Mouse (Mus musculus) heart, embryonic 16.5 days (tissue): ENCODE measurements around the gene Rnf7. TPM values are rescaled to one million over a fixed set of nuclear protein-coding genes. Genes with fewer than 3 reads are reported as not detected.

Experiments
- ATAC-seq: fragments of 200-750 bp; cut with Nextera tagmentation; replicated peaks from 2 replicates; pipeline ENCODE4 v1.8.0; 2017; ENCODE audit warnings: moderate number of reproducible peaks; ENCODE audit not compliant: insufficient read depth, low FRiP score; ENCODE audit errors: extremely low read depth
- H3K27ac ChIP-seq: fragments of 300-500 bp; sonication (generic); 2 replicates; pipeline ENCODE4 v1.5.1; 2014; ENCODE audit warnings: mild to moderate bottlenecking, low read length, control low read depth, moderate library complexity
- H3K27me3 ChIP-seq: fragments of 300-500 bp; sonication (generic); 2 replicates; pipeline ENCODE4 v1.6.1; 2014; ENCODE audit warnings: low read length, mixed read lengths; ENCODE audit not compliant: control insufficient read depth, insufficient read depth
- H3K36me3 ChIP-seq: fragments of 300-500 bp; sonication (generic); 2 replicates; pipeline ENCODE4 v1.6.1; 2014; ENCODE audit not compliant: control insufficient read depth, insufficient read depth
- H3K4me1 ChIP-seq: fragments of 300-500 bp; sonication (generic); 2 replicates; pipeline ENCODE4 v1.6.1; 2014; ENCODE audit warnings: low read length, mixed read lengths; ENCODE audit not compliant: control insufficient read depth, insufficient read depth
- H3K4me2 ChIP-seq: fragments of 300-500 bp; sonication (generic); 2 replicates; pipeline ENCODE4 v1.6.1; 2014; ENCODE audit warnings: low read depth, mild to moderate bottlenecking, control low read depth, low read length
- H3K4me3 ChIP-seq: fragments of 300-500 bp; sonication (generic); 2 replicates; pipeline ENCODE4 v1.5.1; 2014; ENCODE audit warnings: mild to moderate bottlenecking, control low read depth, low read length
- H3K9ac ChIP-seq: fragments of 300-500 bp; sonication (generic); 2 replicates; pipeline ENCODE4 v1.6.1; 2014; ENCODE audit warnings: low read length, control low read depth
- H3K9me3 ChIP-seq: fragments of 300-500 bp; sonication (generic); replicated peaks from 2 replicates; pipeline ENCODE4 v1.6.1; 2016; ENCODE audit warnings: low read length; ENCODE audit not compliant: control insufficient read depth
- WGBS: fragments of 180-500 bp; shearing (Covaris S2); extraction: QIAGEN DNeasy Blood & Tissue Kit; methylation state at CpG from one replicate; pipeline ENCODE4 v1.1.7; 2014; 5-methylcytosine and 5-hydroxymethylcytosine counted together
- polyA plus RNA-seq: library from polyadenylated mRNA; unstranded; fragments of >200 nt; fragmentation: Nextera tagmentation; extraction: Ambion mirVana; gene quantifications from 2 replicates; pipeline ENCODE4 v1.2.1, GENCODE M21; 2015

Rnf7 gene
- polyA plus RNA-seq, 1 experiment from 2014 or later: 194 TPM

DNA sequence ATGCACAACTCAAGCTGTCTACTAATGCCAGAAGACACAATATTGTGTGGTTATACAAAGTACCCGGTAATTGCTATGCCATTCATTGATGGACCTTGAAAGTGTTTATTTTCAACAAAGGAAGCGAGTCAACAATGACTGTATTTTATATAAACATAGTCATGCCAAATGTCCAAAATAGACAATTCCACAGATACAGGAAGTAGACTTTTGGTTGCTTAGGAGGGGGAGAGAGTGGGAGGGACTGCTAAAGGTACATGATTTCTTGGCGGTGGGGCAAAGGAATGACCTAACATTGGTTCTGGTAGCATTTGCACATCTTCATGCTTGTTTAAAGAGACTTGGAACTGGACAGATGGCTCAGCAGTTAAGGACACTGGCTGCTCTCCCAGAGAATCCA, 45.9 kb downstream of the Rnf7 start:
- 69% methylated on average over 3 of the region's 3 CpGs for WGBS
- Histone ChIP-seq H3K4me1 (peaks cover 19% of the 10 kb centered on the region), H3K9ac (no peak overlapping the region), H3K4me2 (no peak overlapping the region), H3K4me3 (no peak overlapping the region), H3K27me3 (no peaks in the 10 kb centered on the region), H3K27ac (no peak overlapping the region), H3K9me3 (no peaks in the 10 kb centered on the region), H3K36me3 (no peaks in the 10 kb centered on the region)
- ATAC-seq: no peak

DNA sequence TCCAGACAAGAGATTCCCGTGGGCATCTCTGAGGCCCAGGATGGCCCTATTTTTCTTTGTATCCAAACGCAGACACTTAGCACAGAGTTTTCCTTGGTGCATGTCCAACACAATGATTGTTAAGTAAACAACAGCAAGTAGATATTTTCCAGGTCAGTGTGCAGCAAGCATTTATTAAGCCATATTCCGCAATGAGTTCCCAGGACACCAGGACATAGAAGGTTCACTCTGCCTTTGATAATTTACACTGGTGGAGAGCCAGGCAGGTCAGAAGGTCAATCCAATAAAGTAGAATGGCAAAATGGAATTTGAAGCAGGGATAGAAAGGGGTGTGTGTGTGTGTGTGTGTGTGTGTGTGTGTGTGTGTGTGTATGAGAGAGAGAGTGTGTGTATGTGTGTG, 47.4 kb downstream of the Rnf7 start:
- H3K9me3 ChIP-seq: no peaks in the 10 kb centered on the region
- no peak overlapping the region for H3K4me2 ChIP-seq
- no peaks in the 10 kb centered on the region for H3K36me3 ChIP-seq
- H3K4me3 ChIP-seq: no peak overlapping the region
- 65% methylated on average over 3 of the region's 3 CpGs for WGBS
- no peak for ATAC-seq
- no peak overlapping the region for H3K27ac ChIP-seq
- H3K9ac ChIP-seq: no peak overlapping the region
- H3K27me3 ChIP-seq: no peaks in the 10 kb centered on the region
- peaks cover 5% of the 10 kb centered on the region; the same call in 1 of the 2 replicates for H3K4me1 ChIP-seq

DNA sequence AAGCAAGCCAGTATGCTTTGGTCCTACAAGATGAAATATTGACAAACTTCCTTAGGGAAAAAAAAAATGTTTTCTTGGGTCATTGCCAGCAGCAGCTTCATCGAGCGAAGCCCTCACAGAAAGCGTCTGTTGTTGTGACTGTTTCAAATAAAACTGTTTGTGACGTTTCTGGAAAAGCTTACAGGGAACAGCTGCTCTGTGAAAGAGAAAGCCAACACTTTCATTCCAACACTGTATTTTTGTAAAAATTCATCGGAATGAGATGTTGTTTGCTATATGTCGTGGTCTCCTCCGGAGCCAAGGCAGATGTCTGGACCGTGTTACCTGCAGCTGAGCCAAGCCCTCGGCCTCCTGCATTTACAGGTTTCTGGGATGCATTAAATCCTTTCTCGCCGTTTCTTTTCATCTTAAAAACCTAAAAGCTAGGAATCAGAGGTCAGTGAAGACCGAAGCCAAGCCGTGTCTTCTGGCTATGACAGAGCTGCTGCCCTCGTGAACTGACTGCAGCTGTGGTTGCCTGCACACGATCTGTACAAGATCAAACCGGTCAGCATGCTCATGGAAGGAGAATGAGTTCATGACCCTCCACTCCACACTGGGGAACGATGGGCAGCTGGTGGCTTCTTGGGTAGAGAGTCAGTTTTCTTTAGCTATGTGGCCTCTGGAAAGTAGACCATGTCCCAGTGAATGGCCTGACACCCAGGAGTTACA, 50.0 kb downstream of the Rnf7 start:
- no peak for ATAC-seq
- Histone ChIP-seq H3K27me3 (no peaks in the 10 kb centered on the region), H3K27ac (peak overlapping the region; percentile 3; the same call in 1 of the 2 replicates), H3K9ac (no peak overlapping the region), H3K4me2 (no peak overlapping the region), H3K36me3 (no peaks in the 10 kb centered on the region), H3K4me3 (no peak overlapping the region), H3K9me3 (no peaks in the 10 kb centered on the region), H3K4me1 (no peaks in the 10 kb centered on the region)
- 68% methylated on average over 17 of the region's 17 CpGs for WGBS

DNA sequence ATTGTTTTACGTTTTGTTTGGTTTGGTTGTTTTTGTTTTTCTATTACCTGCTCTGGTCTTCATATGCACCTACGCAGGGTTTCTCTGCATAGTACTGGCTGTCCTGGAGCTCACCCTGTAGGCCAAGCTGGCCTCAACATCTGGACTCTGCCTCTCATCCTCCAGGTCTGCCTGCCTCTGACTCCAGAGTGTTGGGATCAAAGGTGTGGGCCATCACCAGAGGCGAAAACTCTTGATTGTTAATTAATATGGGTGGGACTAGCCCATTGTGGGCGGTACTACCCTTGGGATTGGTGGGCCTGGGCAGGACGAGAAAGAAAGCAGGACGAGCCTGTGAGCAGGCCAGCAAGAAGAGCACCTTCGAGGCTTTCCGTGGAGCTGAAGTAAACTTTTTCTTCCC, 54.4 kb downstream of the Rnf7 start:
- no peak for ATAC-seq
- Histone ChIP-seq H3K4me2 (no peak overlapping the region), H3K9ac (no peak overlapping the region), H3K9me3 (no peaks in the 10 kb centered on the region), H3K4me3 (no peak overlapping the region), H3K4me1 (no peaks in the 10 kb centered on the region), H3K36me3 (no peaks in the 10 kb centered on the region), H3K27ac (no peak overlapping the region), H3K27me3 (no peaks in the 10 kb centered on the region)
- WGBS: 46% methylated on average over 8 of the region's 8 CpGs

Other genes with a start within 250 kb of the Rnf7 start
- gene Atp1b3, start 114.2 kb downstream of the Rnf7 start, polyA plus RNA-seq: 125 and 136 TPM in 2 replicates
- 0.21 TPM in 1 of 2 replicates, not detected in the other for gene Gm28729, start 46.6 kb upstream of the Rnf7 start, polyA plus RNA-seq
- 13.3 and 13.4 TPM in 2 replicates for gene Rasa2, start 152.9 kb upstream of the Rnf7 start, polyA plus RNA-seq